Mouse (Mus musculus) heart, embryonic 14.5 days (tissue): ENCODE measurements around the gene Zc3h12c. TPM values are rescaled to one million over a fixed set of nuclear protein-coding genes. Genes with fewer than 3 reads are reported as not detected.

Experiments used
- ATAC-seq: fragments of 200-750 bp; cut with Nextera tagmentation; 2 replicates; pipeline ENCODE4 v1.8.0; 2017; ENCODE audit warnings: low read depth, moderate TSS enrichment; ENCODE audit not compliant: insufficient number of reproducible peaks, insufficient read depth, low FRiP score
- H3K27ac ChIP-seq, 2 experiments: fragments of 200-500 bp in 1 of 2; fragments of 300-500 bp in 1 of 2; sonication (generic) in 1 of 2; replicated peaks in 1 of 2; 2 replicates each; pipeline ENCODE4 v1.5.1; 2012 to 2014; ENCODE audit warnings: low read depth in 2 of 2, low read length in 2 of 2, control low read depth in 1 of 2, mild to moderate bottlenecking in 1 of 2, mixed read lengths in 1 of 2; ENCODE audit not compliant: control insufficient read depth in 1 of 2, insufficient read depth in 1 of 2
- H3K27me3 ChIP-seq: fragments of 300-500 bp; sonication (generic); 2 replicates; pipeline ENCODE4 v1.6.1; 2014; ENCODE audit warnings: mild to moderate bottlenecking, low read length, control low read depth; ENCODE audit not compliant: control insufficient read depth, insufficient read depth
- H3K36me3 ChIP-seq: fragments of 300-500 bp; sonication (generic); 2 replicates; pipeline ENCODE4 v1.6.1; 2014; ENCODE audit warnings: mild to moderate bottlenecking, control low read depth, low read length, mixed read lengths; ENCODE audit not compliant: control insufficient read depth, insufficient read depth
- H3K4me1 ChIP-seq, 2 experiments: fragments of 200-500 bp in 1 of 2; fragments of 300-500 bp in 1 of 2; sonication (generic) in 1 of 2; 2 replicates each; pipeline ENCODE4 v1.6.1; 2012 to 2014; ENCODE audit warnings: low read length in 2 of 2, control low read depth in 1 of 2, mixed read lengths in 1 of 2; ENCODE audit not compliant: control insufficient read depth in 2 of 2, insufficient read depth in 2 of 2
- H3K4me2 ChIP-seq: fragments of 300-500 bp; sonication (generic); 2 replicates; pipeline ENCODE4 v1.6.1; 2014; ENCODE audit warnings: mild to moderate bottlenecking, low read length
- H3K4me3 ChIP-seq, 2 experiments: fragments of 200-500 bp in 1 of 2; fragments of 300-500 bp in 1 of 2; sonication (generic) in 1 of 2; 2 replicates each; pipeline ENCODE4 v1.5.1; 2012 to 2014; ENCODE audit warnings: low read length in 2 of 2, mild to moderate bottlenecking in 2 of 2, control low read depth in 1 of 2, low read depth in 1 of 2, moderate library complexity in 1 of 2; ENCODE audit not compliant: control insufficient read depth in 1 of 2, insufficient read depth in 1 of 2
- H3K9ac ChIP-seq: fragments of 300-500 bp; sonication (generic); 2 replicates; pipeline ENCODE4 v1.6.1; 2014; ENCODE audit warnings: mild to moderate bottlenecking, low read length
- H3K9me3 ChIP-seq: fragments of 300-500 bp; sonication (generic); 2 replicates; pipeline ENCODE4 v1.6.1; 2016; ENCODE audit warnings: low read length, control low read depth; ENCODE audit not compliant: control insufficient read depth
- WGBS: fragments of 180-500 bp; shearing (Covaris S2); extraction: QIAGEN DNeasy Blood & Tissue Kit; methylation state at CpG from one replicate; pipeline ENCODE4 v1.1.7; 2014; 5-methylcytosine and 5-hydroxymethylcytosine counted together
- polyA plus RNA-seq: library from polyadenylated mRNA; unstranded; fragments of >200 nt; fragmentation: Nextera tagmentation; extraction: Ambion mirVana; gene quantifications from 2 replicates; pipeline ENCODE4 v1.2.1, GENCODE M21; 2014

Gene Zc3h12c
- polyA plus RNA-seq, 1 experiment from 2014 or later, result 4.6 TPM

GRCm38 (mm10) chr9:52104225-52104615 is 64.2 kb downstream of the Zc3h12c start:
- Histone ChIP-seq H3K27ac (no peak overlapping the region), H3K4me2 (no peak overlapping the region), H3K4me3 (no peak overlapping the region), H3K9ac (no peak overlapping the region), H3K9me3 (no peaks in the 10 kb centered on the region), H3K27me3 (no peaks in the 10 kb centered on the region), H3K36me3 (no peaks in the 10 kb centered on the region), H3K4me1 (peaks cover 15 to 19% of the 10 kb centered on the region in 2 experiments; a peak in 3 of 4 replicates)
- 70% methylated on average over 8 of the region's 8 CpGs for WGBS
- no peak for ATAC-seq

GRCm38 (mm10) chr9:52103448-52104224 is 64.7 kb downstream of the Zc3h12c start:
- H3K4me3 ChIP-seq, result no peak overlapping the region
- no peak overlapping the region for H3K9ac ChIP-seq
- H3K9me3 ChIP-seq, result no peaks in the 10 kb centered on the region
- WGBS, result 65% methylated on average over 9 of the region's 9 CpGs
- no peaks in the 10 kb centered on the region for H3K36me3 ChIP-seq
- ATAC-seq, result no peak
- H3K27me3 ChIP-seq, result no peaks in the 10 kb centered on the region
- peaks cover 15 to 18% of the 10 kb centered on the region in 2 experiments; a peak in 3 of 4 replicates for H3K4me1 ChIP-seq
- H3K4me2 ChIP-seq, result no peak overlapping the region
- H3K27ac ChIP-seq, result no peak overlapping the region

- Histone ChIP-seq H3K27me3 (no peaks in the 10 kb centered on the region), H3K4me1 (peaks cover 15 to 18% of the 10 kb centered on the region in 2 experiments; a peak in 3 of 4 replicates), H3K9me3 (no peaks in the 10 kb centered on the region), H3K9ac (no peak overlapping the region), H3K36me3 (no peaks in the 10 kb centered on the region), H3K27ac (peak overlapping the region; percentile 70 to 87), H3K4me2 (no peak overlapping the region), H3K4me3 (no peak overlapping the region)
- 34% methylated on average over 13 of the region's 13 CpGs for WGBS
- ATAC-seq, result peak; percentile 34
Observed at GRCm38 (mm10) chr9:52102060-52102844, 66.1 kb downstream of the Zc3h12c start.

- peaks cover 15 to 18% of the 10 kb centered on the region in 2 experiments; a peak in 3 of 4 replicates for H3K4me1 ChIP-seq
Observed at GRCm38 (mm10) chr9:52100426-52100825, 67.9 kb downstream of the Zc3h12c start.

GRCm38 (mm10) chr9:52098600-52098999 is 69.8 kb downstream of the Zc3h12c start:
- H3K4me3 ChIP-seq, result no peak overlapping the region
- no peaks in the 10 kb centered on the region for H3K9me3 ChIP-seq
- H3K4me2 ChIP-seq, result no peak overlapping the region
- no peak for ATAC-seq
- no peak overlapping the region for H3K27ac ChIP-seq
- no peaks in the 10 kb centered on the region for H3K36me3 ChIP-seq
- 2% methylated on average over 7 of the region's 7 CpGs for WGBS
- H3K4me1 ChIP-seq, result peaks cover 20 to 31% of the 10 kb centered on the region in 2 experiments
- H3K27me3 ChIP-seq, result no peaks in the 10 kb centered on the region
- no peak overlapping the region for H3K9ac ChIP-seq

More at GRCm38 (mm10) chr9:52100426-52100825, 67.9 kb downstream of the Zc3h12c start:
- H3K27ac ChIP-seq, result no peak overlapping the region
- no peak for ATAC-seq
- 82% methylated on average over 14 of the region's 14 CpGs for WGBS
- no peaks in the 10 kb centered on the region for H3K9me3 ChIP-seq
- no peak overlapping the region for H3K4me2 ChIP-seq
- no peak overlapping the region for H3K4me3 ChIP-seq
- no peaks in the 10 kb centered on the region for H3K27me3 ChIP-seq
- no peaks in the 10 kb centered on the region for H3K36me3 ChIP-seq
- no peak overlapping the region for H3K9ac ChIP-seq

- no peak overlapping the region for H3K27ac ChIP-seq
- H3K4me3 ChIP-seq, result no peak overlapping the region
- H3K4me1 ChIP-seq, result peaks cover 22 to 37% of the 10 kb centered on the region in 2 experiments
- ATAC-seq, result no peak
- H3K4me2 ChIP-seq, result no peak overlapping the region
- 67% methylated on average over 1 of the region's 1 CpGs for WGBS
- no peaks in the 10 kb centered on the region for H3K9me3 ChIP-seq
- H3K27me3 ChIP-seq, result no peaks in the 10 kb centered on the region
- no peaks in the 10 kb centered on the region for H3K36me3 ChIP-seq
- H3K9ac ChIP-seq, result no peak overlapping the region
Observed at GRCm38 (mm10) chr9:52097386-52097785, 71.0 kb downstream of the Zc3h12c start.

- Histone ChIP-seq H3K4me2 (no peak overlapping the region), H3K27me3 (no peaks in the 10 kb centered on the region), H3K36me3 (peaks cover 9% of the 10 kb centered on the region; the same call in 1 of the 2 replicates), H3K4me3 (no peak overlapping the region), H3K9me3 (no peaks in the 10 kb centered on the region), H3K27ac (no peak overlapping the region), H3K9ac (no peak overlapping the region), H3K4me1 (peaks cover 22 to 37% of the 10 kb centered on the region in 2 experiments)
- 67% methylated on average over 3 of the region's 3 CpGs for WGBS
- no peak for ATAC-seq
Observed at GRCm38 (mm10) chr9:52095666-52096065, 72.7 kb downstream of the Zc3h12c start.
